Mouse (Mus musculus) embryonic stem cell, embryonic (primary cell): ENCODE data around the gene Slc25a10.

Experiments used
- CTCF ChIA-PET, 4 experiments: fragments of 300-600 bp in 2 of 4; fragments of 350-600 bp in 2 of 4; sonication (Branson Sonifier 250); formaldehyde crosslinking; loops; one replicate each; lab custom pipeline; 2022; ENCODE audit warnings: inconsistent platforms in 2 of 4; lab: Charles Lee
- POLR2A ChIA-PET, 4 experiments: fragments of 300-600 bp in 2 of 4; fragments of 350-600 bp in 2 of 4; sonication (Branson Sonifier 250); formaldehyde crosslinking; loops; one replicate each; lab custom pipeline; 2022; ENCODE audit warnings: antibody characterized with exemption in 4 of 4, inconsistent platforms in 1 of 4; lab: Charles Lee

The Slc25a10 gene

GRCm38 (mm10) chr11:120491317-120492023 is at the start of gene Slc25a10:
Slc25a10 (plus strand) TSS chr11:120491840.
- CTCF ChIA-PET = interaction anchor here (0.6 to 1.9 kb wide), 19 partner anchors 14 to 285 kb away, joined by 3 to 7 read pairs (median 3); partner anchors contain the start of genes Arl16 (in 1 of the 4) and Gcgr (in 1 of the 4)
- POLR2A ChIA-PET = interaction anchor here (0.5 to 9.3 kb wide), 94 partner anchors 7 to 655 kb away, joined by 3 to 152 read pairs (median 4); partner anchors contain the start of genes Arl16 (in 4 of the 4), P4hb (in 3 of the 4), Mafg (in 2 of the 4) and Mrpl12 (in 2 of the 4)

GRCm38 (mm10) chr11:120442344-120442743 is 49.3 kb upstream of the Slc25a10 start, which contains the start of gene Tspan10:
Tspan10 (plus strand) TSS chr11:120442644.
- POLR2A ChIA-PET = interaction anchor here in 2 of 4 experiments (0.7 to 2.1 kb wide), 6 partner anchors 13 to 47 kb away, joined by 3 to 7 read pairs (median 4); partner anchors contain the start of genes Ccdc137 (in 2 of the 2), Oxld1 (in 2 of the 2) and Mrpl12 (in 1 of the 2)
- CTCF ChIA-PET = interaction anchor here in 1 of 4 experiments (0.5 to 1.5 kb wide), 4 partner anchors 15 to 47 kb away, joined by 3 to 6 read pairs (median 4); partner anchors contain the start of genes Ccdc137 and Oxld1

- ChIA-PET POLR2A (interaction anchor here in 2 of 4 experiments (0.7 to 2.1 kb wide), 5 partner anchors 13 to 47 kb away, joined by 3 to 7 read pairs (median 4); partner anchors contain the start of genes Ccdc137 (in 2 of the 2) and Oxld1 (in 2 of the 2)), CTCF (interaction anchor here in 1 of 4 experiments (0.5 to 1.5 kb wide), 4 partner anchors 15 to 47 kb away, joined by 3 to 6 read pairs (median 4); partner anchors contain the start of genes Ccdc137 and Oxld1)
Measured at GRCm38 (mm10) chr11:120442765-120443280, 48.8 kb upstream of the Slc25a10 start.

- ChIA-PET CTCF (interaction anchor here in 1 of 4 experiments (0.6 kb wide), 1 partner anchor 228 kb away, joined by 3 read pairs; no protein-coding TSS in a partner anchor), POLR2A (no interaction called here)
Measured at GRCm38 (mm10) chr11:120444106-120444505, 47.5 kb upstream of the Slc25a10 start.

- ChIA-PET CTCF (interaction anchor here in 2 of 4 experiments (0.5 to 0.8 kb wide), 3 partner anchors 22 to 1121 kb away, joined by 3 to 14 read pairs (median 4); partner anchors contain the start of gene Arl16 (in 1 of the 2)), POLR2A (no interaction called here)
Measured at GRCm38 (mm10) chr11:120445475-120445874, 46.2 kb upstream of the Slc25a10 start.

GRCm38 (mm10) chr11:120447179-120447578 is 44.5 kb upstream of the Slc25a10 start:
- ChIA-PET POLR2A (interaction anchor here in 3 of 4 experiments (0.6 to 3.2 kb wide), 12 partner anchors 9 to 196 kb away, joined by 3 to 20 read pairs (median 4); partner anchors contain the start of genes Ccdc137 (in 2 of the 3), Oxld1 (in 2 of the 3), Arl16 (in 1 of the 3) and Mrpl12 (in 1 of the 3)), CTCF (interaction anchor here in 3 of 4 experiments (0.6 to 2.1 kb wide), 5 partner anchors 10 to 968 kb away, joined by 3 to 8 read pairs (median 3); partner anchors contain the start of genes Ccdc137 (in 1 of the 3) and Oxld1 (in 1 of the 3))

- POLR2A ChIA-PET = interaction anchor here in 2 of 4 experiments (0.8 to 1.8 kb wide), 4 partner anchors 14 to 122 kb away, joined by 3 to 7 read pairs (median 4); partner anchors contain the start of genes Arl16 (in 2 of the 2) and Mrpl12 (in 1 of the 2)
Measured at GRCm38 (mm10) chr11:120452246-120452645, 39.4 kb upstream of the Slc25a10 start.

GRCm38 (mm10) chr11:120453306-120453705 is 38.3 kb upstream of the Slc25a10 start, which contains the start of gene Pde6g:
Pde6g (minus strand) TSS chr11:120453500.
- CTCF ChIA-PET = interaction anchor here in 1 of 4 experiments (0.8 to 0.9 kb wide), 2 partner anchors 15 to 30 kb away, joined by 3 to 5 read pairs; partner anchors contain the start of gene Nploc4
- POLR2A ChIA-PET = interaction anchor here in 3 of 4 experiments (0.7 to 2.0 kb wide), 4 partner anchors 11 to 139 kb away, joined by 4 to 10 read pairs (median 6); partner anchors contain the start of genes Arl16 (in 1 of the 3) and Mrpl12 (in 1 of the 3)

More at GRCm38 (mm10) chr11:120452246-120452645, 39.4 kb upstream of the Slc25a10 start:
- CTCF ChIA-PET = interaction anchor here in 1 of 4 experiments (0.8 kb wide), 1 partner anchor 29 kb away, joined by 3 read pairs; no protein-coding TSS in a partner anchor

GRCm38 (mm10) chr11:120454965-120455364 is 36.7 kb upstream of the Slc25a10 start:
- CTCF ChIA-PET = interaction anchor here in 1 of 4 experiments (0.7 kb wide), 1 partner anchor 265 kb away, joined by 3 read pairs; no protein-coding TSS in a partner anchor

GRCm38 (mm10) chr11:120455413-120455812 is 36.2 kb upstream of the Slc25a10 start:
- CTCF ChIA-PET = no interaction called here

More at GRCm38 (mm10) chr11:120454965-120455364, 36.7 kb upstream of the Slc25a10 start:
- POLR2A ChIA-PET = interaction anchor here in 2 of 4 experiments (0.6 to 1.0 kb wide), 3 partner anchors 10 to 135 kb away, joined by 3 to 5 read pairs (median 3); no protein-coding TSS in a partner anchor

GRCm38 (mm10) chr11:120457370-120457769 is 34.3 kb upstream of the Slc25a10 start:
- ChIA-PET CTCF (interaction anchor here in 3 of 4 experiments (0.6 to 1.8 kb wide), 16 partner anchors 8 to 745 kb away, joined by 3 to 10 read pairs (median 4); partner anchors contain the start of genes Arl16 (in 3 of the 3), Faap100 (in 1 of the 3), Mrpl12 (in 1 of the 3) and Nploc4 (in 1 of the 3)), POLR2A (interaction anchor here (0.5 to 3.6 kb wide), 52 partner anchors 9 to 1033 kb away, joined by 3 to 58 read pairs (median 4); partner anchors contain the start of genes Arl16 (in 4 of the 4), Mrpl12 (in 3 of the 4), Nploc4 (in 3 of the 4) and P4hb (in 3 of the 4))

More at GRCm38 (mm10) chr11:120455413-120455812, 36.2 kb upstream of the Slc25a10 start:
- POLR2A ChIA-PET = interaction anchor here in 2 of 4 experiments (0.6 to 3.1 kb wide), 5 partner anchors 9 to 177 kb away, joined by 3 to 19 read pairs (median 3); partner anchors contain the start of genes Arl16 (in 1 of the 2) and Tspan10 (in 1 of the 2)

- CTCF ChIA-PET = interaction anchor here (0.5 to 1.8 kb wide), 17 partner anchors 8 to 745 kb away, joined by 3 to 10 read pairs (median 4); partner anchors contain the start of genes Arl16 (in 3 of the 4), Faap100 (in 1 of the 4), Mrpl12 (in 1 of the 4) and Nploc4 (in 1 of the 4)
- POLR2A ChIA-PET = interaction anchor here (0.5 to 3.6 kb wide), 51 partner anchors 9 to 516 kb away, joined by 3 to 58 read pairs (median 4); partner anchors contain the start of genes Arl16 (in 4 of the 4), Mrpl12 (in 3 of the 4), Nploc4 (in 3 of the 4) and P4hb (in 3 of the 4)
Measured at GRCm38 (mm10) chr11:120457772-120458751, 33.6 kb upstream of the Slc25a10 start, which contains the start of the genes Oxld1 and Ccdc137. Oxld1 (minus strand) TSS chr11:120458068. Ccdc137 (plus strand) TSS chr11:120458115.

- ChIA-PET POLR2A (interaction anchor here (1.0 to 3.6 kb wide), 13 partner anchors 8 to 30 kb away, joined by 3 to 58 read pairs (median 7); partner anchors contain the start of genes Arl16 (in 4 of the 4) and Mrpl12 (in 2 of the 4)), CTCF (interaction anchor here in 2 of 4 experiments (0.6 to 1.8 kb wide), 4 partner anchors 8 to 588 kb away, joined by 3 to 6 read pairs (median 4); partner anchors contain the start of genes Arl16 (in 2 of the 2) and Mrpl12 (in 1 of the 2))
Measured at GRCm38 (mm10) chr11:120458847-120459597, 32.6 kb upstream of the Slc25a10 start.

GRCm38 (mm10) chr11:120463536-120463935 is 28.1 kb upstream of the Slc25a10 start:
- ChIA-PET POLR2A (interaction anchor here (0.6 to 2.0 kb wide), 8 partner anchors 10 to 281 kb away, joined by 3 to 10 read pairs (median 4); partner anchors contain the start of genes Mrpl12 (in 2 of the 4), Pde6g (in 1 of the 4) and Slc25a10 (in 1 of the 4)), CTCF (no interaction called here)
